Mouse (Mus musculus) bone marrow, adult 2 months (tissue): ENCODE measurements around the gene Pten.

Experiments
- CTCF ChIP-seq: fragments of 200-500 bp; IDR thresholded peaks from 2 replicates; pipeline ENCODE4 v1.5.1; 2011; ENCODE audit warnings: low read length, control low read depth; ENCODE audit not compliant: control insufficient read depth, insufficient read depth
- POLR2A ChIP-seq: fragments of 200-500 bp; IDR thresholded peaks from 2 replicates; pipeline ENCODE4 v1.6.1; 2011; ENCODE audit warnings: low read depth, mild to moderate bottlenecking, control low read depth, low read length, borderline replicate concordance; ENCODE audit not compliant: control insufficient read depth

DNA sequence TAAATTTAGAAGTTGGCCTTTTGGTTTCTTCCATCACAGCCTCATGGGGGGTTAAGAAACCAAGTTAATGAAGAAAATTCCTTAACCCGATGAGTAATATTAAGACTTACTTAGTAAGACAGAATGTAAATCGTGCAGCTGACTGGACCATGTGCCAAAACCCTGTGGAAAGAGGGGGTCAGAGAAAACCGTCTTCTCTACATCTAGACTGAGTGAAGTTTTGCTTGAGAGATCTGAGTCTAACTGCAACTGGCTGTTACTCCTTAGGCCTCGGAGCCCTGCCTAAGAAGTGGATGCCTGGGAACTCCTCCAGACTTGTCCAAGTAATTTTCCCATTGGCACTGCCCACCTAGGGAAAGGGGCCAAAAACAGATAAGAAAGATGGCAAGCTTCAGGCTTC is 74.0 kb downstream of the Pten start:
- TF ChIP-seq POLR2A: no peak
- no peak for TF ChIP-seq CTCF
